Mouse (Mus musculus) c-Kit-positive CD71-positive TER-119-negative erythroid progenitor cells, embryonic 14.5 days (primary cell): ENCODE measurements around the gene Scrn3.
A peak's percentile ranks its signal among the peaks of the same experiment; 100 is the strongest.

Source experiments
- DNase-seq: peaks from one replicate; pipeline ENCODE4 v3.0.0-alpha.2; 2013; ENCODE audit warnings: low read depth

Scrn3 gene

DNA sequence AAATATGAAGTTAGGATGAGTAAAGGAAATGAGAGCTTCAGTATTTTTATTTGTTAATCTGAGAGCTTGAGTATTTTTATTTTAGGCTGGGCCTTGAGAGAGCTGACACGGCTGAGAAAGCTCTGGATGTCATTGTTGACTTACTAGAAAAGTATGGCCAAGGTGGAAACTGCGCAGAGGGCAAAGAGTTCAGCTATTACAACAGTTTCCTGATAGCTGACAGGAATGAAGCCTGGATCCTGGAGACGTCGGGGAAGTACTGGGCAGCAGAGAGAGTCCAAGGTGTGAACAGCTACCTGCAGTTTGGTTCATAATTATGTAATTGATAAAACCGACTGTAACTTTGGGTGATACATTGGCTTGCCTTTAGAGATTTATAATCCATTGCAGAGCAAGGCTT lies 6.8 kb downstream of the Scrn3 start:
- DNase-seq: no peak

DNA sequence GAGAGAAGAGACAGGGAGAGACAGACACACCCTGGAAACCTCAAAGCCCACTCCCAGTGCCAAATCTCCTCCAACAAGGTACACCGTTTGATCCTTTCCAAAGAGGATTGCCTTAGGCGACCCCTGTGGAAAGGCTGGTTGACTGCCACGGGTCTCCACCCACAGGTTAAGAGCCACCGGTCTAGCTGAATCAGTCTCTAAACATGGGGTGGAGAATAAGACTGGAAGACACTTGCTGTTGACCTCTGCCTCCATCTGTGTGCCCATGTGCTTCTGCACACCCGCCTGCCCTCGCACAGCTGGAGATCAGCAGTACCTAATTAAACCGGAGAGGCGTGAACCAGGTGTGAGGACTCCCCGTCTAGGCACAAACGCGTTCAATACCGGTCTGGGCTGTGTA lies 10.6 kb downstream of the Scrn3 start:
- no peak for DNase-seq

DNA sequence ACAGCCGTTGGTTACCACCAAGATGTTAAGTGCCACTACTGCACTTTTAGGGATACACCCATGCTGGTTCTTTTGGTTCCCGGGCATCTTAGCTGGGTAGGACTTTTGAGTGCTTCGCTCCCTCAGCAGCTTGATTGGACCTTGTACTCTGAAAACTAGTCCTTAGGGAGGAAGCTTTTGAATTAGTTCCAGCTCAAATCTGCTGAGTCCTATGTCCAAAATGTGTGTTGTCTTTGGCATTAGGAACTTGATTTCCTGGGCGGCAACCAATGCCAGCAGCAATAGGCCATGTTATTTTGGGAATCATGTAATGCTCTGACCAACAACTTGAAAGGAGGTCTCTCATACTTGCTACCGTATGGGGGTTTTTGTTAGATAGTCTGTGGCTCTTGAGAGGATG lies 13.5 kb downstream of the Scrn3 start:
- no peak for DNase-seq

DNA sequence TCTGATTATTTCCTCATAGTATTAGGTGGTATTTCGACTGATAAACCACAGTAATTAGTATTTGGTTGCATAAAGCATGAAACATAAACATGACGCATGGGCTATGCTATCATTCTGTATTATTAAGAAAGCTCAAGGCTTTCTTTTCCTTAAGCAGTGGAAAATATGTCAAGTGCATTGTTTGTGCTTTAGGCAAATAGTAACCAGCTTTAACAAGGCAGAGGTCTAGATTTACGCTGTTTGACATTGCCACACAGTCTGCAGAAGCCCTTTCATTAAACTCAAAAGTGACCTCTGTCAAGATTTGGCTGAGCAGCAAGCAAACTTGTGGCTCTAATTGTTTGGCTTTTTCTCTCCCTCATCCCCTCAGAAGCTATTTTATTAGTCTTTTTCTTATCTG lies 23.5 kb downstream of the Scrn3 start:
- DNase-seq: no peak

DNA sequence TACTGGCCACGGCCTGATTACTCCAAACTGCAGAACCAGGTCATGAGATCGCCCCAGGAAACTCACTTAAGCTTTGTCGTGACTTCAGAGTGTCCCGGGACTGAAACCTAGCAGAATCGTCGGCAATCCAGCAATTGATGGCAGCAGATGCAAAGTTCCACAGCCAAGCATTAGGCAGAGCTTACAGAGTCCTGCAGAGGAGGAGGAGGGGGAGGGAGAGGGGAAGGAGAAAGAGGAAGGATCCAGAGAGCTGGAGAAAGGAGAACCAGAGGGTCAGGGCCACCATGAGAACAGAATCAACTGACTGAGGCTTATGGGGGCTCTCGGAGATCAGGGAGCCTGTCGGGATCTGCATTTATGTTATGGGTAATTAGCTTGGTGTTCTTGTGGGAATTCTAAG lies 26.0 kb downstream of the Scrn3 start:
- DNase-seq: no peak

DNA sequence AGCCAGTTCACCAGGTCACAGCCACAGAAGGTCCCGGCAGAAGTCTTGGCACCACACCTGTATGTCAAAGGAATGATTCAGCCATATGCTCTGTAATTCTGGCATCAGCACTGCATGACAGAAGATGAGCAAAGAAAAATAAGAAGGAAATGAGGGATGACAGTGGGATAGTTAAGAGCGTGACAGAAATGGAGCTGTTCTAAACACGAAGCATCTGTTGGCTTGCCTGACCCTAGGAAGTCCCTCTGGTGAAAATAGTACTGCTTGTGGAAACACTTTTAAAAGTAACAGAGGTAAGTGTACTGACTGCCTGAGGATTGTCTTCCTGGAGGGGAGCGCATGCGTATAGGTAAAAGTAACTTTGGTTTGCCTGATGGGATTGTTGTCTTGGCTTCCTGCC lies 31.3 kb downstream of the Scrn3 start:
- DNase-seq: no peak

DNA sequence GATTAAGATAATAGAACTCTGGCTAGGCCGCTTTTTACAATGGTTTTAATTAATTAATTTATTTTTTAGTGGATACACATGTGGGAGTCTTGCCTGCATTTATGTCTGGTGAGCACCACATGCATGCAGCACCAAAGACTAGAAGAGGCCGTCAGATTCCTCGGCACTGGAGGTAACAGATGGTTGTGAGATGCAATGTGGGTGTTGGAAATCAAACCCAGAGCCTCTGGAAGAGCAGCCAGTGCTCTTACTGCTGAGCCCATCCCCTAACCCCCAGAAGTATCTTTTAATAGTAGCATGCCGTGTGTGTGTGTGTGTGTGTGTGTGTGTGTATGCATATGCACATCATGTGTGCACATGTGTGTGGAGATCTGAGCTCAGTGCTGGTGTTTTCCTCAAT lies 32.8 kb downstream of the Scrn3 start:
- DNase-seq: no peak

DNA sequence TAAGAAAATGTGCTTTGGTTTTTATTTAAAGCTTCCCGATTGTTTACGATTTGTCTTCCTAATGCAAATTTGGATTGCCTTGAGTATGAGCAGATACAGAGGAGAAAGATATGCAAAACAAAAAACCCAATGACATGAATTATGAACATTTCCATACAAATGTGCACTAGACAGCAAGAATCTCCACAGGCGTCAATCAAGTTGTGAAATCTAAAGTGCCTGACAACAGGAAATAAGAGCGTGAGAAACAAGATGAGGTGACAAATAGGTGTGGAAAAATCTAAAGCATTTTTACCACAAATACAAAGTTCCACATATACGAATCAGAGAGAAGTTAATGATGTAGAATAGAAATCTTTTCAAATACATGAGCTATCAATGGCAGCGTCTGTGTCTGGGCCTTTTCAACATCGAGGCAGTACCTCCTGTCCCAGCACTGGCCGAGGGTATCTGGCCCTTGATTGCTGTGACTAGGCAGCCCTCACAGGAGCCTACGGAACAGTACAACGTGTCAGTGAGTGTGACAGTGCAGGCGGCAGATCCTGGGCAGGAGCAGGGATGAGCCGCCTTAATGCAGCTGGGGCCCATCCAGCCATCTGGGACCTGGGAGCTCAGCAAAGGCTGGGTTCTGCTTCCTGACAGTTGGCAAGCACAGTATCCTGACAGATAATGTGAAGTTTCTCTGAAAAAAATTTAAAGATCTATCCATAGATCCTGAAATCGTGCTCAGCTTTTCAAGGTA lies 34.1 kb downstream of the Scrn3 start:
- no peak for DNase-seq

DNA sequence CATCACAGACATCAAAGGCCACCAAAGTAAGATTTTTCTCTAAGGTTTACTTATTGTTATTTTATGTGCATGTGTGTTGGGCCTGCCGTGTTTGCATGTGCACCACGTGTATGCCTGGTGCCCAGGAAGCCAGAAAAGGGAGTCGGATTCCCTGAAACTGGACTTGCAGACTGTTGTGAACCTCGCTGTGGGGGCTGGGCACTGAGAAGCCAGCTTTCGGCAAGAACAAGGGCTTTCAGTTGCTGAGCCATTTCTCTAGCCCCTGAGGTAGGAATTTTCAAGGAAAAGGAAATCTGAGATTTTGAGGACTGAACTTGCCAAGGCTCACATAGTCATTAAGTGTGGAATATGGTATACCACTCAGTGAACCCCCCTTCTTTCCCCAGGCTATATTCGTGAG lies 34.7 kb downstream of the Scrn3 start:
- no peak for DNase-seq

DNA sequence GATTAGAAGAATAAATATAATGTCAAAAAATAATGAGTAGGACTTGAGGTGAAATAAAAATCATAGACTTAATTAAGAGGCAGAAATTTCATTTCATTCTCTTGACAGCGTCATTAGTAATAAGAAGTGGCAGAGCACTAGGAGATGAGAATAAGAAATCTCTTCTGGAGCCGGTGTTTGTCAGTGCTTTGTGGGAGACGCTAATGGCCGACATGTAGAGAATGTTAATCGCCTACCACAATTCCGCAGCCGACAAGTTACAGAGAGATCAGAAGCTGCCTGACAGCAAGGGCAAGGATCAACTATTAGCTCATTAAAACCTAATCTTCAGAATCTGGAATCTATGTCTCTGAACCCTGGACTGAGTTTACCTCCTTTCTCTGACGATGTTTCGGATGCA lies 35.4 kb downstream of the Scrn3 start:
- no peak for DNase-seq

DNA sequence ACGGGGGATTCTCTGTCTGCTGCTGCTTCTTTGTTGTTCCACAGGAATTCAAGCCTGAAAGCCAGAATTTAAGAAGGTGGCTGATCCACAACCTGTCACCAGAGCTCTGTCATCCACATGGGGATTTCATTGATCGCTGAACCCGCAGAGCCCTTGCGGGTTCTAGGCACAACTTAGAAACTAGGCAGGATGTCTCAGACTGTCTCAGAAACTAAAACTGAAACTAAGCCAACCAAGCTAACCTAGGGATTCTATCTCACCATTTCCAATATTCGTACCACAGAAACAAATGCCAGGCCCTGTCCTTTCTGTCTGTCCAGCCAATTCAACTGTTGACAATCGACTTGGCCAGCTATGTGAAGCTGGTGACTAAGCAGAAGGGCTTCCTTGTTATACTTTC lies 35.8 kb downstream of the Scrn3 start:
- DNase-seq: no peak

DNA sequence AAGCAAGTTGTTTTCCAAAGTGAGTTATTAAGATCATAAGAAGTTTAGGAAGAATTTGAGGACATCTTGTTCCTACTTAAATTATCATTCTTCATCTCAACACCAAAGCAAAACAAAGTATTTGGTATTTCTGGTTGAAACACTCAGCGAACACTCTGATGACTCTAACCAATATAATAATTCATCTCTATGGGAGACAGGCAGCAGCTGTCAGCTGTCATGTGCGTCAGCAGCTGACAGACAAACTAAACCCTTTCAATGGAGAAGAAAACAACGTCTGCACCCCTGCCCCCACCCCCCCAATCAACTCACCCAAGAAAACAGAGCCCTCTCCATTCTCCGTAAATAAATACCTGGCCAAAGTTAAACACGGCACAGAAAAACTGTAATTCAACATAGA lies 39.1 kb downstream of the Scrn3 start:
- DNase-seq: no peak

DNA sequence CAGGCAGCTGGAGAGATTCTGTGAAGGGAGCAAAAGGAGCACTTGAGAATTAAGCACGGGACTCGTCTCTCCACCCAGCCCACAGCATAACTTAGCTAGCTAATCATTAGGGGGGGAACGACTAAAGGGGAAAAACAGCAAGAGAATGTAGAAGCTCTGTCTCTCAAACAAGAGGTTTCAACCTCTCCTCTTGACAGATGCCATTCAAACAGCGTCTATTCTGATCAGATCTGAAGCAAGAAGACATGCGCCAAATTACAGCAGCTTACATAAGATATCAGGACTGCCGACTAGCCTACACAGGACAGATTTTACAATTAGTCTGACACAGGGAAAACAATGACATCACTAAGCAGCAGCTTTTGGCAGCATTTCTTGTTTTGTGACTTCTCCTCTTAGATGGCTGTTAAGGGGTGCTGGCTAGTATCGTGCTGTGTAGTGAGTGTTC lies 39.5 kb downstream of the Scrn3 start:
- no peak for DNase-seq

DNA sequence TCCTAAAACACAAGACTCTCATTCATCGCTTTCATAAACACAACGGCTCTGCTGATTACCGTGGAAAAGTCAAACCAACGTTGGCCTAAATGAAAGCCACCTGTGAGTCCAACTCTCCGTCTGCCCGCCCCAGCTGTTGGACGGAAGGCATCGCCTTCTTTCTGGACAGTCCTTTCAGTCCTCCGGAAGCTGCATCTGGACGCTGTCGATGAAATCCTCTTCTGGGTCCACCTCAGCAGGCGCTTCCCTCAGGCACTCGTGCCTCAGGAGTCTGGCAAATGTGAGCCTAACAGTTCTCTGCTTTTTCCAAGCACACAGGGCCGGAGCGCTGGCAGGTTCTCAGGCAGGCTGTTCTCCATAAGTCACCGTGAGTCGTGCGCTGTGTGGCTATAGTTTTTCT lies 44.6 kb downstream of the Scrn3 start:
- DNase-seq: no peak

DNA sequence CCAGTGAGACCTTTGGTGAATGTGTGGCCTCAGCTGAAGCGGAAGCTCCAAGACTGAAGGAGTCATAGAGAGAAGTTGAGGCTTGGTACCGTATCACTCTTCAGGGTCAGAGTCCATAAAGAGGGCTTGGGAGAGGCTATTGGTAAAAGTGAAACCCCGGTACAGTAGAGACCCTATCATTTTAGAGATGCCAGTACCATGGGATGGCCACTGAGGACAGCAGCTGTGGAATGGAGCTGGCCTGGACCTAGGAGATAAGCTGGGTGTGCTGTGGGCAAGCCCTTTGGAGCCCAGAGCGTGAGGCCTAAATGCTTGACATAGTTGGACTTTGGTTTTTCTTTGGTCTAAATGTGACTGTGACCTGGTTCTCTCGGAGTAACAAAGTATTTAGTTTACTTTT lies 47.5 kb downstream of the Scrn3 start:
- DNase-seq: peak; percentile 48

DNA sequence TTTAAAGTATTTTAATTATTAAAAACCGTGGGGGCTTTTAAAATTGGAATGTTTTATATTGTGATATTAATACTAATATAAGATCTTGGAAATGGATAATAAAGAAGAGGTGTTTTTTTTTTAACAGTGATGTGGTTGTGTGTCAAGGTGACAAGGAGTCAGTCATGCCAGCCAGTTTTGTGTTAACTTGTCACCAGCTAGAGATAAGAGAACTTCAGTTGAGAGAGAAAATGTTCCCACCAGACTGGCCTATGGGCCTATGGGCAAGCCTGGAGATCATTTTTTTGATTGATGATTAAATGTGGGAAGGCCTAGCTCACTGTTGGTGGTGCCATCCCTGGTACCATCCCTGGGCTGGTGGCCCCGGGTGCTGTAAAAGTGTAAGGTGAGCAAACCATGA lies 48.1 kb downstream of the Scrn3 start:
- DNase-seq: no peak

DNA sequence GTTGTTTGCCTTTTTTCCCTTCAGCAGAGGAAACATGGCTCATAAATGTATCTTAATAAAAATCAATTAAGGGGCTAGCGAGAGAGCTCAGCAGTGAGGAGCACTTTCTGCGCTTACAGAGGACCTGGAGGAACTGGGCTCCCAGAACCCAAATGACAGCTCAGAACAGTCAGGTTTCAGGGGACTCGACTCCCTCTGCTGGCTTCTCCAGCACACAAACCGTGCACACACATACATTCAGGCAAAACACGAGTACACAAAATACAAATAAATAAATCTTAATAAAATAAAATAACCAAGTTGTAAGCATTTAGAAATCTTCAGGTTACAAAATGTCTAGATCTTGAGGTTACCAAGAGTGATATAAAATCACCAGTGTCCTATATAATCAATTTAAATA lies 51.0 kb downstream of the Scrn3 start:
- DNase-seq: no peak

DNA sequence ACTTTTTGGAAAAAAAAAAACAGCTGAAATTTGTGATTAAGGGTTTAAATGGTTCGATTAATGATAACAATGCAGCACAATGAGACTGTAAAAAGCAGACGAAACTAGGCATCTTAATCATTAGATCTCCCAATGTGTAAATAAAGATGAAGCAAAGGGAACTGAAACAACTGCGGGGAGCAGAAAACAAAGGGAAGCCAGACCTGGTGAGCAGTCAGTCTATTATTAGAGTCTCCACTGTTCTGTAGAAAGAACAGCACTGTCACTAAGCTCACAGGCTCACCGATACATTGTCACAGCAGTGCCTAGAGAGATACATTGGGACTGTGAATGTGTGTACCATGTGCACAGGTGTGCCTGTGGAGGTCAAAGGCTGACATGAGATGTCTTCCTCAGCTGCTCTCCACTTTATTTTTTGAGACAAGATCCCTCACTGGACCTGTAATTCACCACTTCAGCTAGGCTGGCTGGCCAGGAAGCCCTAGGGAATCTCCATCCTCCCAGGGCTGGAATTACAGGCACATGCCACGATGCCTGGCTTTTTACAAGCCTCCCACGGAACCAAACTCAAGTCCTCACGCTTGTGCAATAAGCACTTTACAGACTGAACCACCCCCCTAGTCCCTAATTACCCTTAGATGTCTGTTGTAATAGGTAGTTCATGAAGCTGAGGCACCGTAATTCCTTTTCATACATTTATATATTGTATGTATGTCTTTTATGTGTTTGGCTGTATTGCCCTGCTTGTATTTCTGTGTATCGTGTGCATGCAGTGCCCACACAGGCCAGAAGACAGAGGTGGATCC lies 59.3 kb downstream of the Scrn3 start:
- DNase-seq: no peak

DNA sequence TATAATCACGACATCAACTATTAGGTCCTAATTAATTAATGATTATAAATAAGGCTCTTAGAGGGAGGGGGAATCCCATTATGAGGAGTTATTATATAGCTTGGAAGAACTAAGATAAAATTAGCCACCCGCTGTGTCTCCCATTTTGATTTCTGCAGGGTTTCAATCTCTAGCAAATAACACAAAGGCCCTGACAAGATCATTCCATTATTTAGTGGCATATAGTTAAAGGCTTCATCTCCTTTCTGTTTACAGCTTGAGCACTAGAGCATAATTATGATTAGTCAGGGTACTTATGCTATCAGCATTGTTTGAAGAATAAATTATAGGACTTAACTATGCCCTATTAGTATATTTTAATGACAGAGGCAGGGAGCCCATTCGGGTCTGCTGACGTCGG lies 65.9 kb downstream of the Scrn3 start:
- no peak for DNase-seq

DNA sequence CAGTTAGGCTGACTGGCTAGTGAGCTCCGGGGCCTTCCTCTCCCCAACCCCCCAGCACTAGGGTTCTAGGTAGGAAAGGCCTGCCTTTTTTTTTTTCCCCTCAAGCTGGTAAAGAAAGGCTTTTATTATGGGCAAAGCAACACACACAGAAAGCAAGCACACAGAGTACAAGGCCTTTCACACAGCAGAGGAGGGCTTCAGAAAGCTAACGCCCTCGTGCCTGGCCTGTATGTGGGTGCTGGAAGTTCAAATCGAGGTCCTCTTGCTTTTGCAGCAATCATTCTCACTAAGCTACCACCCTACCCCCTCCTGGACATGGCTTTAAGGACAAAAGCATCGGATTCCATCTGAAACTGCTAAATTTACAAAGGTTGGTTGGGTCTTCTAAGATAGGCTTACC lies 67.3 kb downstream of the Scrn3 start:
- no peak for DNase-seq

DNA sequence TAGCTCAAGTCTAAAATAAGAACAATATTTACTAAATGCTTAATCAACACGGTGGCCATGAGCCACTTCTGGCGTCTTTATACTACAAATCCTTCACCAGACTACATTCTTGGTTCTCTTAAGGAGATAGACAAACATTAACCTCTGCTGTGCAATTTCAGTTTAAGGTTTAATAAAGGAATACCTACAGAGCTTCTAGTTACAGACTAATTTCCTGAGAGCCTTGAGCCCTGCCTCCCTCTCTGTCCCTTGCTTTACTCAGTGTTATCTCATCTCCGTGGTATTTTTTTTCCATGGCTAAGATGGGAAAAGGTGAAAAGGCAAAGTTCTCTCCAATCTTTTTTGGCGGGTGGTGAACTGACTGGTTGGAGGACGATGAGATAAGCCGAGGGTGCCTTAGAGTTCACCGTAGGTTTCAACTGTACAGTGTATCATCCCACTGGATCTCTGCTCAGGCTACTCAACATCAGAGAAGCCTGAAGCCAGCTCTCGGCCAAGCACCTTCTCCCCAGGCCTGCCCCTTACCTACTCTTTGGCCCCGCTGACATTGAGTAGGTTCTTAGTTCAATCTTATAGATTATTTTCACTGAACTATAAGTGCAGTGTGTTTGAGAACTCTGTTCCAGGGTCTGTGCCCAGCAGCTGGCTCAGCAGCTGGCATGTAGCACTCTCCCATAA lies 68.0 kb downstream of the Scrn3 start:
- DNase-seq: no peak

DNA sequence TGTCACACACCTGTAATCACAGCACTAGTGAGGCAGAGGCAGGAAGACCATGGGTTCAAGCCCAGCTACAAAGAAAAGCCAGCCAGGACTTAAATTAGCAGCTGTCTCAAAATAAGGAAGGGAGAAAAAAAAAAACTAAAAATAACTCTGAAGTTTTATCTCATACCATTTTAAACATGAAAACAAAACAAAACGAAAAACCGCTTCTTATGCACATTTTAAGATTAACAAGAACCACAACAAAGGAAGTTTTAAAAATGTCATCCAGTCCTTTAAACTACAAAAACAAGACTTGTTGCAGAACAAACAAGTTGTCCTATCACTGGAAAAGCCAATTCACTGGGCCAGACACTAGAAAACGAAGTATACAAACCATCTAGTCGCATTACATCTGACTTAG lies 72.8 kb downstream of the Scrn3 start:
- no peak for DNase-seq
